Mouse (Mus musculus) CH12.LX (cell line): ENCODE results near the gene Ift43.

Source experiments
- CTCF ChIP-seq, 2 experiments: IDR thresholded peaks in 1 of 2; conservative IDR thresholded peaks in 1 of 2; 2 replicates each; pipeline ENCODE4 v1.5.1; 2011 to 2012; ENCODE audit warnings: low read depth in 2 of 2, low read length in 2 of 2, improper control_type of control experiment in 1 of 2, inconsistent platforms in 1 of 2, mild to moderate bottlenecking in 1 of 2, moderate library complexity in 1 of 2
- E2F4 ChIP-seq: IDR thresholded peaks from 2 replicates; pipeline ENCODE4 v1.6.1; 2011; ENCODE audit warnings: low read depth, low read length, improper control_type of control experiment; ENCODE audit not compliant: insufficient replicate concordance
- EP300 ChIP-seq: IDR thresholded peaks from 2 replicates; pipeline ENCODE4 v1.6.1; 2011; ENCODE audit warnings: low read length, improper control_type of control experiment
- IRF4 ChIP-seq: IDR thresholded peaks from 2 replicates; pipeline ENCODE4 v1.6.1; 2014; ENCODE audit warnings: low read depth, mild to moderate bottlenecking, inconsistent platforms, low read length, improper control_type of control experiment
- MAZ ChIP-seq: IDR thresholded peaks from 2 replicates; pipeline ENCODE4 v1.6.1; 2012; ENCODE audit warnings: low read depth, mild to moderate bottlenecking, inconsistent platforms, low read length, improper control_type of control experiment, moderate library complexity
- POLR2AphosphoS2 ChIP-seq: IDR thresholded peaks from 2 replicates; pipeline ENCODE4 v1.6.1; 2011; ENCODE audit warnings: low read depth, low read length, improper control_type of control experiment
- RCOR1 ChIP-seq: conservative IDR thresholded peaks from 2 replicates; pipeline ENCODE4 v1.6.1; 2012; ENCODE audit warnings: low read depth, mild to moderate bottlenecking, inconsistent platforms, low read length, improper control_type of control experiment
- ZKSCAN1 ChIP-seq: IDR thresholded peaks from 2 replicates; pipeline ENCODE4 v1.6.1; 2012; ENCODE audit warnings: low read depth, inconsistent platforms, low read length, improper control_type of control experiment, borderline replicate concordance

GRCm38 (mm10) chr12:86094075-86094474 is 11.7 kb downstream of the Ift43 start:
- TF ChIP-seq EP300 (no peak), CTCF (conservative IDR thresholded peaks at IDR 0.05 in 1 of 2, IDR thresholded peaks at IDR 0.05 in 1 of 2; ENCODE audit: low read depth in 2 of 2, low read length in 2 of 2) (no peak), POLR2AphosphoS2 (no peak), E2F4 (no peak), MAZ (no peak), ZKSCAN1 (no peak), IRF4 (no peak), RCOR1 (no peak)
